Mouse (Mus musculus) thymus, adult 2 months (tissue): Measurements from ENCODE around the gene Vamp8.

Source experiments
- CTCF ChIP-seq: fragments of 200-500 bp; IDR thresholded peaks from 2 replicates; pipeline ENCODE4 v1.5.1; 2012; ENCODE audit warnings: mild to moderate bottlenecking, control low read depth, low read length, moderate library complexity, borderline replicate concordance; ENCODE audit not compliant: control insufficient read depth, poor library complexity, insufficient read depth; ENCODE audit errors: extremely low read depth
- POLR2A ChIP-seq: fragments of 200-500 bp; IDR thresholded peaks from 2 replicates; pipeline ENCODE4 v1.6.1; 2012; ENCODE audit warnings: mild to moderate bottlenecking, low read length, control low read depth, moderate library complexity; ENCODE audit not compliant: control insufficient read depth, poor library complexity, insufficient read depth; ENCODE audit errors: extremely low read depth

- no peak for TF ChIP-seq POLR2A
- TF ChIP-seq CTCF, result no peak
Measured at GRCm38 (mm10) chr6:72396837-72397251, 6.3 kb upstream of the Vamp8 start.
